Mouse (Mus musculus) lung, postnatal 0 days (tissue): ENCODE measurements around the gene Bach2.

Experiments
- CTCF ChIP-seq: IDR thresholded peaks from 2 replicates; pipeline ENCODE4 v1.5.1; 2016; ENCODE audit warnings: antibody characterized with exemption, mild to moderate bottlenecking
- EP300 ChIP-seq: IDR thresholded peaks from 2 replicates; pipeline ENCODE4 v1.6.1; 2016; ENCODE audit warnings: antibody characterized with exemption, mild to moderate bottlenecking, control low read depth

- TF ChIP-seq CTCF (no peak), EP300 (no peak)
Measured at GRCm38 (mm10) chr4:32560246-32560645, 321.6 kb downstream of the Bach2 start.
